Mouse (Mus musculus): ENCODE data around the gene Zfp2. TPM values are rescaled to one million over a fixed set of nuclear protein-coding genes. Genes with fewer than 3 reads are reported as not detected.

Gene Zfp2
- polyA plus RNA-seq (2015; fragmentation: Nextera tagmentation; extraction: Ambion mirVana) = 11.1 and 11.4 TPM in 2 replicates

DNA sequence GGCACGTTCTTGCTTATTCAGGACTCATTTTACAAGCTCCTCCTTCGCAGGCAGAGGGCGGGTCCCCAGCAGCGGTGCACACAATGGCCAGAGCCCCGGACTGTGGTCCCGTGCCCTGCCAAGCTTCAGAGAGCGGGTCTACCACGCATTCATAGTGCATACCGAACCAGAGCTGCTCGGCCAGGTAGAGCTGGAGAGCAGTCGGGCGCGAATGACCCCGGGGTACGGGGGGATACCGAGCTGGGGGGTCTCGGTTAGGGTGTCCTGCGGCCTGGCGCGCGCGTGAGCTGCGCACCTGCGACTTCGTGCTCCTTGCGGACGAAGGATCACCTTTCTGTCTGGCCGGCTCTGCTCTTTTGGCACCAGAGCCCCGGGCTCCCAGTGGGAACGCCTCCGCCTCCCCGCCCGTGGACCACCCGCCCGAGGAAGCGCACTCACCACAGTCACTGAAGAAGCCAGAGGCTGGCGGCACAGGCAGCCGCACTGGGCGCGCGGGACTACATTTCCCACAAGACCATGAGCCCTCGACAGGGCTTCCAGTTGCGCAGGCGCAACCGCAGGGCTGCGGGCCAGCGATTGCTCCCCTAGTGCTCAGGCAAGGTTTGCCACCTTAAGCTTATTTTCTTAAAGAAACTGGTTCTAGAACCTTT lies at the start of gene Zfp2:
Gene Zfp2 (minus strand): TSS at position 495 of the 650 bp plus-strand sequence.
- Histone ChIP-seq H3K27me3 (ENCODE audit: control insufficient read depth, insufficient read depth, low read depth, low read length) (no peaks in the 10 kb centered on the region), H3K9me3 (ENCODE audit: control insufficient read depth, low read length) (0 out of 2 replicates have a peak, but pooled peaks cover 2% of the 10 kb centered on the region), H3K4me2 (ENCODE audit: low read depth, low read length) (peak within 1 kb of the TSS; percentile 55), H3K36me3 (ENCODE audit: control insufficient read depth, insufficient read depth, low read length) (peaks cover 11% of the 10 kb centered on the region), H3K4me1 (replicated peaks; ENCODE audit: control insufficient read depth, insufficient read depth, low read length) (no peaks in the 10 kb centered on the region), H3K9ac (ENCODE audit: low read length) (peak within 1 kb of the TSS; percentile 93), H3K27ac (ENCODE audit: low read length) (peak within 1 kb of the TSS; percentile 52), H3K4me3 (ENCODE audit: low read length) (peak within 1 kb of the TSS; percentile 90)
- WGBS = under 1% methylated on average over 47 of the region's 47 CpGs
- ATAC-seq (ENCODE audit: low read depth) = peak; percentile 99

DNA sequence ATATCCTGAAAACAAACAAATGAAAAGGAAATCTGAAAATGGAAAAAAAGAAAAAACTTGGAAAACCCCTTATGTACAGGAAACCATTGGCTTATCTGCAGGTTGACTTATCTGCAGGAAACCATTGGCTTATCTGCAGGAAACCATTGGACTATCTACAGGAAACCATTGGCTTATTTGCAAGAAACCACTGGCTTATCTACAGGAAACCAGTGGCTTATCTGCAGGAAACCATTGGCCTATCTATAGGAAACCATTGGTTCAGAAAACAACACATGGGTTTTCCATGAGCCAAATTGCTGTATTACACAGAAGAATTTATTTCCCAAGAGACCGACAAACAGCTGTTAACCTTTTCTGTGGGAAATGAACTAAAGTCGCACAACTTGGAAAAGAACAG lies 48.9 kb upstream of the Zfp2 start:
- no peaks in the 10 kb centered on the region for H3K36me3 ChIP-seq (ENCODE audit: control insufficient read depth, insufficient read depth, low read length)
- no peak overlapping the region for H3K4me3 ChIP-seq (ENCODE audit: low read length)
- no peak overlapping the region for H3K9ac ChIP-seq (ENCODE audit: low read length)
- no peaks in the 10 kb centered on the region for H3K4me1 ChIP-seq (replicated peaks; ENCODE audit: control insufficient read depth, insufficient read depth, low read length)
- no peak for ATAC-seq (ENCODE audit: low read depth)
- no peak overlapping the region for H3K27ac ChIP-seq (ENCODE audit: low read length)
- H3K4me2 ChIP-seq (ENCODE audit: low read depth, low read length) = no peak overlapping the region
- H3K27me3 ChIP-seq (ENCODE audit: control insufficient read depth, insufficient read depth, low read depth, low read length) = no peaks in the 10 kb centered on the region
- H3K9me3 ChIP-seq (ENCODE audit: control insufficient read depth, low read length) = no peaks in the 10 kb centered on the region
- 66% methylated on average over 2 of the region's 2 CpGs for WGBS

DNA sequence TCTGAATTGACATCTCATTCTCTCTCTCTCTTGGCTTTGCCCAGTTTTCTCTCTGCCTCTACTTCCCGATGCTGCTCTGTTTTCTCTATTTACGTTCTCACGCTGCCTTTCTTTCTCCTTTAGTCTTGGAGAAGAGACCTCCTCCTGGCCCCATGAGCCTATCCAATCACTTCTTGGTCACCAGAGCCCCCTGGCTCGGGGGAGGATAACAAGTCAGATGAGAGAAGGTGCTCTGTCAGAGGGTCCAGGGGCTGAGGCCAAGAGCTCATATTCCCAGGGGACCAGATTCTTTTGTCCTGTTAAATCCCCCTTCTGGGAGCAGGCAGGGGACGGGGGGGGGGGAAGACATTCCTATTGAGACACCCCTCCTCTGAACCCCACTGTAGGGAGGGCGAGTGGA lies 37.7 kb upstream of the Zfp2 start, which contains the start of gene Prop1:
Gene Prop1 (minus strand): TSS at position 101 of the 400 bp plus-strand sequence.
- H3K9ac ChIP-seq (ENCODE audit: low read length) = no peak within 1 kb of the TSS
- no peak within 1 kb of the TSS for H3K4me3 ChIP-seq (ENCODE audit: low read length)
- no peaks in the 10 kb centered on the region for H3K27me3 ChIP-seq (ENCODE audit: control insufficient read depth, insufficient read depth, low read depth, low read length)
- H3K27ac ChIP-seq (ENCODE audit: low read length) = no peak within 1 kb of the TSS
- 65% methylated on average over 6 of the region's 6 CpGs for WGBS
- no peak within 1 kb of the TSS for H3K4me2 ChIP-seq (ENCODE audit: low read depth, low read length)
- no peaks in the 10 kb centered on the region for H3K36me3 ChIP-seq (ENCODE audit: control insufficient read depth, insufficient read depth, low read length)
- no peak for ATAC-seq (ENCODE audit: low read depth)
- H3K9me3 ChIP-seq (ENCODE audit: control insufficient read depth, low read length) = no peaks in the 10 kb centered on the region
- no peaks in the 10 kb centered on the region for H3K4me1 ChIP-seq (replicated peaks; ENCODE audit: control insufficient read depth, insufficient read depth, low read length)

DNA sequence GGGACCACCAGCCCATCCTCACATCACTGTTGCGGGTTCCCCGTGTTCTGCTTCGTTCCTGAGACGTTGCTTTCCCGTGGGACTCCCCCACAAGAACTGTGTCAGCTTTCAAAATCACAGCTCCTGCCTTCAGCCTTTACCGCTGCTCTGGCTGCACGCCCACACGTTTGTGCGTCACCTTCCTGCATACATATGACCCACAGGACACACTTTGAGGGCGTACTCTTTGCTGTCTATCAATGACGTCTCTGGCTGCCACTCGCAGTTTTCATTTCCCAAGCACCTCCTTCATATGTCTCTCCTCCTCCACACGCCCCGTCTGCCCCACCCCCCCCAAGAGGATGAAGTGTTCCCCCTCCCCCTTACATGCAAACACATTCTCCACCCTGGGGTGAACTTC lies 36.3 kb upstream of the Zfp2 start:
- ATAC-seq (ENCODE audit: low read depth) = peak; percentile 71
- H3K4me1 ChIP-seq (replicated peaks; ENCODE audit: control insufficient read depth, insufficient read depth, low read length) = no peaks in the 10 kb centered on the region
- 44% methylated on average over 14 of the region's 14 CpGs for WGBS
- H3K4me3 ChIP-seq (ENCODE audit: low read length) = no peak overlapping the region
- H3K27ac ChIP-seq (ENCODE audit: low read length) = no peak overlapping the region
- H3K9me3 ChIP-seq (ENCODE audit: control insufficient read depth, low read length) = no peaks in the 10 kb centered on the region
- H3K4me2 ChIP-seq (ENCODE audit: low read depth, low read length) = no peak overlapping the region
- no peak overlapping the region for H3K9ac ChIP-seq (ENCODE audit: low read length)
- H3K27me3 ChIP-seq (ENCODE audit: control insufficient read depth, insufficient read depth, low read depth, low read length) = no peaks in the 10 kb centered on the region
- no peaks in the 10 kb centered on the region for H3K36me3 ChIP-seq (ENCODE audit: control insufficient read depth, insufficient read depth, low read length)

DNA sequence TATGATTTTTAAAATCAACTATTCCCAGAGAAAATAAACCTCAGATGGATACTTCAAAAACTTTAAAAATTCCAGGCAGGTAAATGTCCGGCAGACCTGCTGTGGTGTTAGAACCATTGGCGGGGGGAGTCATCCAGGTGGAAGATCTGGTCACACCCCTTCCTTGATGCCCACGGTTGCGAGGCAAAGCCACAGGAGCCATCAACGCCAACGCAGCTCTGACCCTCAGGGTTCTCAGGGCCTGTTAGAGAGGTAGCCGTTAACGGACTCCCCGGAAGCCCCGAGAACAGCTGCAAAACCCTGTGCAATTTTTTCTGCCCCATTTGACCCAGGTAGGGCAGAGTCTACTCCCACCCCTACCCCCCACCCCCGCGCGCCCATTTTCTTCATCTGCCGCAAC lies 27.5 kb upstream of the Zfp2 start, which contains the start of gene 4933414I15Rik:
Gene 4933414I15Rik (minus strand): TSS at position 260 of the 400 bp plus-strand sequence.
- no peak within 1 kb of the TSS for H3K9ac ChIP-seq (ENCODE audit: low read length)
- no peak within 1 kb of the TSS for H3K27ac ChIP-seq (ENCODE audit: low read length)
- no peak within 1 kb of the TSS for H3K4me2 ChIP-seq (ENCODE audit: low read depth, low read length)
- WGBS = 77% methylated on average over 14 of the region's 14 CpGs
- H3K27me3 ChIP-seq (ENCODE audit: control insufficient read depth, insufficient read depth, low read depth, low read length) = no peaks in the 10 kb centered on the region; the same call in 1 of the 2 replicates
- no peaks in the 10 kb centered on the region for H3K9me3 ChIP-seq (ENCODE audit: control insufficient read depth, low read length)
- H3K4me1 ChIP-seq (replicated peaks; ENCODE audit: control insufficient read depth, insufficient read depth, low read length) = no peaks in the 10 kb centered on the region
- H3K4me3 ChIP-seq (ENCODE audit: low read length) = no peak within 1 kb of the TSS
- H3K36me3 ChIP-seq (ENCODE audit: control insufficient read depth, insufficient read depth, low read length) = no peaks in the 10 kb centered on the region
- no peak for ATAC-seq (ENCODE audit: low read depth)

DNA sequence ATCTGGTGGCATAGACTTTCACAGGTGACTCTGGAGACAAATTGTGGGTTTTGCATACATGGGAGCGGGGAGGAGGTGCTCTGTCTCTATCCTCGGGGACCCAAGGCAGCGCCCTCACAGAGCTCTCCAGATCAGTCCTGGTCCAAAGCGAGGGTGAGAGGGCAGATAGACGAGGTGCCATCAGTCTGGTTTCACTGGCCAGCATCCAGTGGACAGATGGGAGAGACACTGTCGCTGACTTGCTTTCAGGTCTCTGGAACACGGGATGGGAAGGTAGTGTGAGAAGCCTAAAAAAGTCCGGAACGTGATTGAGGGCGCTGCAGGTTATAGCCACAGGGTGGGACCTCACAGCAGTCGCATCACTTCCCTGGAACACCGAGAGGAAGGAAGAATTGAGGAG lies 26.4 kb upstream of the Zfp2 start:
- Histone ChIP-seq H3K4me3 (ENCODE audit: low read length) (no peak overlapping the region), H3K4me1 (replicated peaks; ENCODE audit: control insufficient read depth, insufficient read depth, low read length) (no peaks in the 10 kb centered on the region), H3K27ac (ENCODE audit: low read length) (no peak overlapping the region), H3K27me3 (ENCODE audit: control insufficient read depth, insufficient read depth, low read depth, low read length) (no peaks in the 10 kb centered on the region; the same call in 1 of the 2 replicates), H3K9ac (ENCODE audit: low read length) (no peak overlapping the region), H3K9me3 (ENCODE audit: control insufficient read depth, low read length) (no peaks in the 10 kb centered on the region), H3K36me3 (ENCODE audit: control insufficient read depth, insufficient read depth, low read length) (no peaks in the 10 kb centered on the region), H3K4me2 (ENCODE audit: low read depth, low read length) (no peak overlapping the region)
- ATAC-seq (ENCODE audit: low read depth) = no peak
- 60% methylated on average over 12 of the region's 12 CpGs for WGBS

DNA sequence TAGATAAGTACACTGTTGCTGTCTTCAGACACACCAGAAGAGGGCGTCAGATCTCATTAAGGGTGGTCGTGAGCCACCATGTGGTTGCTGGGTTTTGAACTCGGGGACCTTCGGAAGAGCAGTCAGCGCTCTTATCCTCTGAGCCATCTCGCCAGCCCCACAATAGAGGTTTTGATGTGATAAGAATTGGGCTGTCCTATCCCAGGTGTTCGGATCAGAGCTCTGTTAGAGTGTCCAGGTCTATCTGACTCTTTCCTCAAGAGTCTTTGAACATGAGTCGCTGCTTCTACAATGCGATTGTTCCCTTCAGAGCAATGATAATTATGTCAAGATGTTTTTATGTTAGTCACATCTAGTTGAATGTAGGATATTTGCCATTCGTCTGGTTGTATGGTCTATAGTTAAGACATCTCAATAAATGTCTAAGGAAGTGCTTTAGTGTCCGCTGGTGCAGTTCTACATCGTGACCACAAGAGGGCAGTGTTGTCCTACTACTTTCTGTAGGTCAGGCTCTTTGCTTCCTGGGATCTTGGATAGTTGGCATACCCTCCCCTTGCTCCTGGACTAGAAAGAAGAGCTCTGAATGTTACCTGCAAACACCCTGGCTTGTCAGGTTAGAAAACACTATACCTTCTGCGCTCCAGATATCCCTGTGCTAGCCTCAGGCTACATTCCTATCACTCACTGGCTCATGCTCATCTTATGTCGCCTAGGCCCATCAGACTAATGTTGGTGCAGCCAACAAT lies 23.8 kb upstream of the Zfp2 start:
- Histone ChIP-seq H3K9ac (ENCODE audit: low read length) (no peak overlapping the region), H3K36me3 (ENCODE audit: control insufficient read depth, insufficient read depth, low read length) (no peaks in the 10 kb centered on the region), H3K4me2 (ENCODE audit: low read depth, low read length) (no peak overlapping the region), H3K27me3 (ENCODE audit: control insufficient read depth, insufficient read depth, low read depth, low read length) (no peaks in the 10 kb centered on the region; the same call in 1 of the 2 replicates), H3K9me3 (ENCODE audit: control insufficient read depth, low read length) (no peaks in the 10 kb centered on the region), H3K27ac (ENCODE audit: low read length) (no peak overlapping the region), H3K4me3 (ENCODE audit: low read length) (no peak overlapping the region), H3K4me1 (replicated peaks; ENCODE audit: control insufficient read depth, insufficient read depth, low read length) (no peaks in the 10 kb centered on the region)
- WGBS = 34% methylated on average over 14 of the region's 14 CpGs
- 0 out of 2 replicates have a peak, but pooled peaks have one; percentile 26 for ATAC-seq (ENCODE audit: low read depth)

DNA sequence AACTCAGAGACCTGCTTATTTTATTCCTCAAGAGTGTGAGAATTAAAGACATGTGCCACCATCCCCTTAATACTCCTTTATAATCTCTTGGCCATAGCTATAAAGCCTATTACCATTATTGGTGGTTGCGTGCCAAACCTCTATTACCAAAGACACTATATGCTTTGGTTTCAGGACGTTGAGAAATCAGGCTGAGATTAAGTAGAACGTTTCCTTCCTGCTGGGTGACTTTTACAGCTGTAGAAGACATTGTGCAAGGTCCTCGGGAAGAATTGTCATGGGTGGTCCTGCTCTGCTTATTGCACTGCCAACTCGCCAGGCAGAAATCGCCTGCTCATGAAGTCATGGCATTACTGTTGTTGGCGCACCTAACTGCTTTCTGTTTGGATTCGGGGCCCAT lies 22.5 kb upstream of the Zfp2 start:
- H3K9me3 ChIP-seq (ENCODE audit: control insufficient read depth, low read length) = no peaks in the 10 kb centered on the region
- no peak overlapping the region for H3K4me3 ChIP-seq (ENCODE audit: low read length)
- no peaks in the 10 kb centered on the region for H3K36me3 ChIP-seq (ENCODE audit: control insufficient read depth, insufficient read depth, low read length)
- no peaks in the 10 kb centered on the region for H3K4me1 ChIP-seq (replicated peaks; ENCODE audit: control insufficient read depth, insufficient read depth, low read length)
- H3K4me2 ChIP-seq (ENCODE audit: low read depth, low read length) = no peak overlapping the region
- H3K27me3 ChIP-seq (ENCODE audit: control insufficient read depth, insufficient read depth, low read depth, low read length) = no peaks in the 10 kb centered on the region
- no peak for ATAC-seq (ENCODE audit: low read depth)
- H3K9ac ChIP-seq (ENCODE audit: low read length) = no peak overlapping the region
- WGBS = 75% methylated on average over 8 of the region's 8 CpGs
- H3K27ac ChIP-seq (ENCODE audit: low read length) = no peak overlapping the region

DNA sequence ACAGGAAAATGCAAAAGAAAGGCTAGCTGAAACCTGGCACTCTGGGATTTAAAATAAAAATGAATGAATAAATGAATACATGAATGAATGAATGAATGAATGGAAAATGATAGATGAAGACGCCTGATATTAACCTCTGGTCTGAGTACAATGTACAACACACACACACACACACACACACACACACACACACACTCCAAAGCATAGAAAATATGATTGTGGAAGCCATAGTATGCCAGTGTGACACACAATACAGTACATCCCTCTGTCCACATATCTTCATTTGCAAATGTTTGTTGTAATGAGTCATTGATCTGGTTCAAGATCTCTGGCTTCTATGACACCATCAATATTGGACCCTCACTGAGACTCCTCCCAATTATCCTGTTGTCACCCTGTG lies 16.1 kb upstream of the Zfp2 start:
- no peak for ATAC-seq (ENCODE audit: low read depth)
- Histone ChIP-seq H3K9me3 (ENCODE audit: control insufficient read depth, low read length) (no peaks in the 10 kb centered on the region), H3K4me1 (replicated peaks; ENCODE audit: control insufficient read depth, insufficient read depth, low read length) (no peaks in the 10 kb centered on the region; the same call in 1 of the 2 replicates), H3K9ac (ENCODE audit: low read length) (no peak overlapping the region), H3K36me3 (ENCODE audit: control insufficient read depth, insufficient read depth, low read length) (no peaks in the 10 kb centered on the region), H3K4me2 (ENCODE audit: low read depth, low read length) (peak overlapping the region; percentile 97), H3K4me3 (ENCODE audit: low read length) (no peak overlapping the region; the same call in 1 of the 2 replicates), H3K27me3 (ENCODE audit: control insufficient read depth, insufficient read depth, low read depth, low read length) (no peaks in the 10 kb centered on the region), H3K27ac (ENCODE audit: low read length) (no peak overlapping the region)
- 84% methylated on average over 1 of the region's 1 CpGs for WGBS
